Mouse (Mus musculus) C3H10T1/2 (cell line): ENCODE results near the gene Olfr911-ps1. TPM values are rescaled to one million over a fixed set of nuclear protein-coding genes. Genes with fewer than 3 reads are reported as not detected.

ENCODE experiments used
- polyA plus RNA-seq, 2 experiments: library from polyadenylated mRNA; unstranded; fragments of >200 nt; fragmentation: generic; extraction: Trizol; gene quantifications; one replicate each; pipeline ENCODE4 v1.2.1; 2012; ENCODE audit warnings: missing spikeins in 2 of 2

Gene Olfr911-ps1
- not detected for polyA plus RNA-seq

GRCm38 (mm10) chr9:38521280-38521679 is at the start of gene Olfr911-ps1:
Gene Olfr911-ps1, plus strand, starts transcription at chr9:38521580.

GRCm38 (mm10) chr9:38486785-38487184 is 34.6 kb upstream of the Olfr911-ps1 start, which contains the start of gene Olfr906:
Gene Olfr906, plus strand, starts transcription at chr9:38487085.

DNA sequence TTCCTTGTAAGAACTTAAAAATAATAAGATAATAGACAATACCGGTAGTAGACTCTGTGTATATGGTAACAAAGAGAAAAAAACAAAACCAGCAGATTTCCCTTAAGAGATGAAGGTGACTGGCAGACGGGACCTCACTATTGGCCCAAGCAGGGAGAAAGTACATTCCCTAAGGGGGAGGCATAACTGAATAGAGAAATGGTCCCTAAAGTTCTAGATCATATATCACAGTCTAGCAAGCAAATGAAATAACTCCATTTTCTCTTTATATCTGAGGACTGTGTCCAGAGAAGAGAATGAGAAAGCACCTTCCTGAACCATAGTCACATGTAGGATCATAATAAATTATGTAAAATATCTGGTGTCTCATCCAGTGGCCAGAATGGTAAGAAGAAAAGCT is 25.9 kb upstream of the Olfr911-ps1 start, which contains the start of gene Olfr907:
Olfr907 (plus strand) TSS at position 301 of the 400 bp plus-strand sequence.

DNA sequence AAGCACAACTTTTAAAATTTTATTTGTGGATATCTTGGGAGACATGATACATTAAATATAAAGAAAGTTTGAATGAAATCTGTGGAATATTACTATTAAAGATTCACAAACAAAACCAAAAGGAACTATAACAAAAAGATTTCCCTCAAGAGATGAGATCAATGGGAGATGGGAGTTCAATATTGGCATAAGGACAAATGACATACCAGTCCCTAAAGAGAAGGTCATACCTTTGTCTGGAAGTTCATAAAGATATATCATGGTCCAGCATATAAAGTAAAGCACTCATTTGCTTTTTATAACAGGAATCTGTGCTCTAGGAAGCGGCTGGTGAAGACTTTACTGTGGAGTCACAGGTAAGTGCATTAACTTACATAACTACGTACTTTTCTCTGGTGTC is 16.2 kb downstream of the Olfr911-ps1 start, which contains the start of gene Olfr910:
Olfr910 (plus strand) TSS at position 301 of the 400 bp plus-strand sequence.

Other genes starting within 250 kb of the Olfr911-ps1 start
- gene Olfr896-ps1, start 230.5 kb upstream of the Olfr911-ps1 start, polyA plus RNA-seq = not detected
- not detected for gene Olfr25, start 192.5 kb upstream of the Olfr911-ps1 start, polyA plus RNA-seq
- gene Olfr898, start 173.2 kb upstream of the Olfr911-ps1 start, polyA plus RNA-seq = not detected
- not detected for gene Olfr250, start 154.7 kb upstream of the Olfr911-ps1 start, polyA plus RNA-seq
- not detected for gene Olfr251, start 144.5 kb upstream of the Olfr911-ps1 start, polyA plus RNA-seq
- not detected for gene Olfr147, start 119.9 kb upstream of the Olfr911-ps1 start, polyA plus RNA-seq
- not detected for gene Olfr901, start 92.1 kb upstream of the Olfr911-ps1 start, polyA plus RNA-seq
- not detected for gene Olfr902, start 73.9 kb upstream of the Olfr911-ps1 start, polyA plus RNA-seq
- gene Olfr904, start 58.4 kb upstream of the Olfr911-ps1 start, polyA plus RNA-seq = not detected
- not detected for gene Olfr905, start 50.5 kb upstream of the Olfr911-ps1 start, polyA plus RNA-seq
- gene Olfr906, start 34.5 kb upstream of the Olfr911-ps1 start, polyA plus RNA-seq = not detected
- not detected for gene Olfr907, start 25.8 kb upstream of the Olfr911-ps1 start, polyA plus RNA-seq
- gene Olfr910, start 16.3 kb downstream of the Olfr911-ps1 start, polyA plus RNA-seq = not detected
- not detected for gene Olfr912, start 58.6 kb downstream of the Olfr911-ps1 start, polyA plus RNA-seq
- not detected for gene Olfr913, start 71.2 kb downstream of the Olfr911-ps1 start, polyA plus RNA-seq
- gene Olfr914, start 83.5 kb downstream of the Olfr911-ps1 start, polyA plus RNA-seq = not detected
- gene Olfr916, start 138.3 kb downstream of the Olfr911-ps1 start, polyA plus RNA-seq = not detected
- gene Olfr917, start 144.3 kb downstream of the Olfr911-ps1 start, polyA plus RNA-seq = not detected
- not detected for gene Olfr918, start 153.0 kb downstream of the Olfr911-ps1 start, polyA plus RNA-seq
- not detected for gene Olfr919, start 182.1 kb downstream of the Olfr911-ps1 start, polyA plus RNA-seq
- gene Vwa5a, start 196.7 kb downstream of the Olfr911-ps1 start, polyA plus RNA-seq = 10 to 100 TPM in 1 of 2 experiments, 1 to 10 TPM in 1; 1.2 to 22.6 TPM
- gene Olfr920, start 230.7 kb downstream of the Olfr911-ps1 start, polyA plus RNA-seq = under 1 TPM in 1 of 2 experiments, not detected in 1; 0.04 TPM